Mouse (Mus musculus): ENCODE data around the gene Clec10a.

The Clec10a gene

DNA sequence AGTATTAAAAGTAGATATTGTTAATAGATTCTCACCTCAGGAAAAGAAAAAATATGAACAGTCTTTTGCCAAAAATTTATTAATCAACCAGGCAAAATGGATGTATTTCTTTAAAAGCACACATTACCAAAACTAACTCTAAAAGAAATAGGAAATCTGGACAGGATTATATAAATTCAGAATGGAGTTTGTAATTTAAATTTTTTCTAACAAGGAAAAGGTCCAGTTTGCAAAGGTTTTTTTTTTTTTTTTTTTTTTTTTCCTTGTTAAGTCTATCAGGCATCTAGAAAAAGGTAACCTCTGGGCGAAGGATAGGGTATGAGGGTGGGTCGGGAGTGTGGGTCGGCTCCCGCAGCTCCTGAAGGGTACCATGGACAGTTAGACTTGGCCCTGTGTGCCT, 24.5 kb downstream of the Clec10a start:
- no peak for DNase-seq (ENCODE audit: low read depth, low spot score)

DNA sequence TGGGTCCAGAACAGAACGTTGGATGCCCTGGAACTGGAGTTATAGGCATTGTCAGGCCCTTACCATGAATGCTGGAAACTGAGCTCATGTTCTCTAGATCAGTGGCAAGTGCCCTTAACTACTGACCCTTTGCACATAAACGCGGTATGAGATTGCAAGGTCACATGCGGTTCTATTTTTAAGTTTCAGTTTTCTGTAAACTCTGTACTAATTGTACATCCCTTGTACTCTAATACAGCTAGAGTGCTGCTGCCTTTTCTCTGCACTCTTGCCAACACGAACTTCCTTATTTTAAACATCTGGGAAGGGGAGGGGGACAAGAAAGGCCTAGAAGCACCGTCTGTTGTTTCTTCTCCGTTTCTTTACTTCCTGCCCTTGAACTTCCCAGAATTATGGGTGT, 29.1 kb downstream of the Clec10a start:
- DNase-seq (ENCODE audit: low read depth, low spot score), result no peak

DNA sequence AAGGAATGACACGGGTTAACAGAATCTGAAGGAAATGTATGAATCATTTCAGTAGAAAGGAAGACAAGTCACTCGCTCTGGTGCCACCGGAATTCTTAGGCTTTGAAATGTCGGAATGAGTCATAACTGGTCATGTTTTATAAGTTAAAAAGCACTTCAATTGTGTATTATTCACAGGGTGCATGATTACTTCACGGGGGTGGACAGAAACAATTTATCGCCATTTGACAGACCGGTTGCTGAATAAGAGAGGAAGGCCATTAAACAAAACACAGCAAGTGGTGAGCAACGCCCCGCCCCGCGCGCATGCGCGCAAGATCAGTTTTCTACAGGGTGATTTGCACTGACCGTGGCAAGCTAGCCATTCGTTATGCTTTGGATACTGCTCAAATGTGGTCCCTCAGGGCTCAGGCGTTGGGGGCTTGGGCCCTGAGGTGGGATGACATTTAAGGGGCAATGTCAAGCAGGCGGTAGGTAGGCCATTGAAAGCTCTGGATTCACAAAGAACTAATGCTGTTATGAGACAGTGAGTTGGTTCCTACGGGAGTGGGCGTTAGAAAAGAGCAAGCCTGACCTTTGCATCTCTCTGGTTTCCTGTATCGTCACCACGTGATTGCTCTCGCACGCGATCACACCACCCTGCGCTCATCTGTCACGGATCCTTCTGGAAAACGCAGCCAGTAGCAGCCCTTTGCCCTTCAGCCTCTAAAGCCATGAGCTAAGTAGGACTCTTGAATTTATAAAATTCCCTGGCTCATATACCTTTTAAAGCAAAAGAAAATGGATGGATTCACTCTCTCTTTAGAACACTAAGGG, 33.5 kb downstream of the Clec10a start:
- no peak for DNase-seq (ENCODE audit: low read depth, low spot score)

DNA sequence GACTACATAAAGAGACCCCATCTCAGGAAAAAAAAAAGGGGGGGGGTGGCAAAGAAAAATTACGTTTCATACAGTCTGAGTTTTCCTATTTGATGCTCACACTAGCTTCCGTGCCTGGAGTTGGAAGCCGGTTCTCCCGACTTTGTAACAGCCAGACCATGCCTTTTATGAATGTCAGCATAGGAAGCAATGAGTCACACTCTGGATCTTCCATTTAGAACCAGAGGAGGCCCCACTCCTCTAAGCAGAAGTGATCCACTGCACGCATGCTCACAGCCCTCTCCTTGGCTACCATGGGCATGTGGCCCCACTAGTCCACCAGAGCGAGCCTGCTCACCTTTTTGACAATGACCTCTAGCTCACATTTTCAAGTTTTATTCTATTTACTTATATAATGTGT, 35.2 kb downstream of the Clec10a start:
- no peak for DNase-seq (ENCODE audit: low read depth, low spot score)

DNA sequence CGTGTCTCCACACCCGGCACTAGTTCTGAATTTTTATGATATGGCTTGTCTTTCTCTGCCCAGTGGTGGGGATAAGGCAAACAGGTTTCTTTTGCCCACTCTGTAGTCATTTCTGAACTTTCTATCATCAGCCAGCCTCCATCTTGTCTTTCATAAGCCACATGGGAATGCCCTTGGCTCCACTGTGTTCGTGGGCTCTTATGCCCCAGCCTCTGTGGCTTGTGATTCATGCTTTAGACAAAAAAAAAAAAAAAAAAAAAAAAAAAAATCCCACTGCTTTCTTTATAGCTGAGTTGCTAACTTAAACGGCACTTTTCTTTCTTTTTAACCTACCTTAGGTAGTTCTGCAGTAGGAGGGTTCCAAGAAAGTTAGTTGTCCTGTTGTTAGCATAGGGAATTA, 36.2 kb downstream of the Clec10a start:
- DNase-seq (ENCODE audit: low read depth, low spot score), result no peak

DNA sequence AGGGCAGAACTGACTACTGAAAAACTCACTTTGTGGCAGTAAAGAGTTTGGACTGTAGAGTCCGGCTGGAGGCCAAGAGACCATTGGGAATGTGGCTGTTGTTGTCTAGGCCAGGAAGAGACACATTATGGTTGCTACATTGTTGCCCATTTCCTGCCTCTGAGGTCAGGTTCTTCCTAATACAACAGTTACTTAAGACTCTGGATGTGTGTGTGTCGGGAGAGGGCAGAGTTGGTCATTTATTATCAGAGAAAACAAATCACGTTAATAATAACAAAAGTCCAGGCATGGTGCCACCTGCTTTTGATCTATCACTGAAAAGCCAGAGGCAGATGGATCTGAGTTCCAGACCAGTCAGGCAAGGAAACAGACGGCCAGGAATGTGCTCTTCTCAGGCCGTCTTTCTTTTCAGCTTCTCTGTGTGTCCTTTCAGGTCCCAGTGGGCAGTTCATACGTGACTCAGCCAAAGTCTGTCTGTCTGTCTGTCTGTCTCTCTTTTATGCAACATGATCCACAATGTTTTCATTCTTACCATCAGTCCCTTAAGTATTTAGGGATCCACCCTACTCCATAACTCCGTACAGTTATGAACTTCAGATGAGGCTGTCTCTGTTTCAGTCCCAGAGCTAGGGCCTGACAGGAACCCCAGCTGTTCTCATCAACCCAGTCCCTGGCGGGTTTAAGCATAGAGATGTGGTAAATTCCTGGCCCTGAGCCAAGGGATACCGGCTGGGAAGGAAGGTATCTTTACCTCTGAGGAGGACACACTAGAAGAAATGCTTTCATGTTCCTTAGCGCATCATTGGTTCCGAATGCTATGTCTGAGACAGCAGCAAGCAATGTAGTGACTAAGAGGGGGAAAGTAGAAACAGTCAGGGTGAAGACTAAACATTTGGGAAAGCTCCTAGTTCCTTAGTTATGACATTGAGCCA, 37.6 kb downstream of the Clec10a start:
- peak; percentile 51 for DNase-seq (ENCODE audit: low read depth, low spot score)

DNA sequence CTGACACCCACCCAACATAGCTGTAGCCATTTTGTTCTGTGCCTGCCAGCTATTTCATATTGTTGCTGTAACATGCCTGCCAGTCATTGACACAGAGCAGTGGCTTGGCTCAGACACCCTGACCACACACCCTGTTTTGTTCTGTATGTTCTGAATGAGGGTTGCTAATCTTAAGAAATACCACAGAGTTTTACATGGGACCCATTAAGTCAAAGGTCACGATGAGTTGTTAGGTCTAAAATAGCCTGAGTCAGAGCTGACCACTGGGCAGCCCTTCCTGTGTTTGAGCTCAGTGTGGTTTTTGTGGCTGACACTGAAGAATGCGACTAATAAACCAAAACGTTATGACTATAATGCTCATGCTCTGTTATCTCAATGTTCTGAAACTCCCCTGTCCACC, 42.3 kb downstream of the Clec10a start:
- DNase-seq (ENCODE audit: low read depth, low spot score), result no peak

DNA sequence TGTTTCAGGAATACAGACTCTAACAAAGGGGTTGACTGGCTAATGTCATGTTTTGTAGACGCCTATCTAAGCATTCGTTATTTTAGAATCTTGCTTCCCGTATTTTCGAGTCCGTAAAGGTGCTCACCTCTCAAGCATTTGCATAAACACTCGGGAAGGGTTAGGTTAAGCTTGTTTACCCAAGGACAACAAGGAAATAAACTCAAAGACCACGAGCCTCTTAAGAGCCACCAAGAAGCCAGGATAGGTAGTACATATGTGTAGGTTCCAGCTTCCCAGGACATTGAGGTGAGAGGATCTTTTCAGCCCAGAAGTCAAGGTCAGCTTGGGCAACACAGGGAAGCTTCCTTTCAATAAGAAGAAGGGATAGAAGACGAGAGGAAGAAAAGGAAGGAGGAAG, 43.1 kb downstream of the Clec10a start:
- no peak for DNase-seq (ENCODE audit: low read depth, low spot score)

DNA sequence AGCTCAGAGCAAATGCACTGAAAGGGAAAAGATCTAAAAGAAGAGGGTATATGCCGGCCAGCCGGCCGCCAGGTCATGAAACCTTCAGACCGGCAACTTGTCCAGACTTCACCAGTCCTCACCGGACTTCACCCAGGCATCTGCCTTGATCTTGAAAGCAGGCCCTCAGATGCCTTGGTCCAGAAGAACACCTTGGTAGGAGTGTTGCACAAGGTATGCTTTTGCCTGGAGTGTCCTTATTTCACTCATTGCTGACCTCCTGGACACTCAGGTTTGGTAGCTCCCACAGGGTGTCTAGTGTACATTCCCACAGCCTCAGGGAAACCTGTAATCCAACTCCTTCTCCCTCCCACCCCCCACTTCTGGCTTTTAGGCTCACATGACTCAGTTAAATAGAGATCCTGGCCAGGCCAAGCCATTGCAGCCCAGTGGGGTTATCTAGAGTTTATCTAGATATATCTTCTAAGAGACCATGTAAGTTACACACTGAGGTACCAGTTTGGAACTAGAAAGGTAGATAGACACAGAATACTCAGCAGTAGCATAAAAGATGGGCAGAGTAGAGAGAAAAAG, 44.1 kb downstream of the Clec10a start:
- no peak for DNase-seq (ENCODE audit: low read depth, low spot score)

DNA sequence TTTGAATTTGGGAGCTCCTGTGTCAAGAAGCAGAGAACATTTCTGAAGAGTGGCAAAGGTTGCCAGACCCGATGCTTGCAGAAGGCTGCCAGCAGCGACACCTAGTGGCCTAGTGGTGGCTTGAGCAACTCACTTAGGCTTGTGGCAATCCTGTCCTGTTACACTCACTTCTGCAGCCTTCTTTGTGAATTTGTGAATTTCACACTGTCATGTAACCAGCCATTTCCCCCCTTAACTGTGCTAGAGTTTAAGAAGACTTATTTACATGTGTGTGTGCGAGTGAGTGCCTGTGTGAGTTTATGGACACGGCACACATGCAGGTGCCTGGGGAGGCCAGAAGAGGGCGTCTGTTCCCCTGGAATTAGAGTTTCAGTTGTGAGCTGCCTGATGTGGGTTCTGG, 45.7 kb downstream of the Clec10a start:
- DNase-seq (ENCODE audit: low read depth, low spot score), result peak; percentile 85

DNA sequence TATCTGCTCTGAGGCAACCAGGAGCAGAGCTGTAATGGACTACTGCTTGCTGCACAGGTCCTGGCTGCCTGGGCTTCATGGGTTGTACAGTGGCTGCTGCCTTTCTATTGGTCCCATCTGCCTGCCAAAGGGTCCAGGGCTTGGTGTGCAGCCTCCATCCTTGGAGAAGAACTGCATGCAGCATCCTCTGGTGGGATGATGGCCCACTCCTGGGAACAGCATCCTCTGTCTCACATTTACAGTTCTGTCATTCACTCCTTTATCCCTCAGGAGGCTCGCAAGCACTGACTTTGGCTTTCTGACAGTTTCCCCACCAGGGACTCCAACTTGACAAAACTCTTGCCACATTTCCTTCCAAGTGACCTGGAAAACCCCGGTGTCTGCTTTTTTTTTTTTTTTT, 50.8 kb downstream of the Clec10a start:
- DNase-seq (ENCODE audit: low read depth, low spot score), result no peak

DNA sequence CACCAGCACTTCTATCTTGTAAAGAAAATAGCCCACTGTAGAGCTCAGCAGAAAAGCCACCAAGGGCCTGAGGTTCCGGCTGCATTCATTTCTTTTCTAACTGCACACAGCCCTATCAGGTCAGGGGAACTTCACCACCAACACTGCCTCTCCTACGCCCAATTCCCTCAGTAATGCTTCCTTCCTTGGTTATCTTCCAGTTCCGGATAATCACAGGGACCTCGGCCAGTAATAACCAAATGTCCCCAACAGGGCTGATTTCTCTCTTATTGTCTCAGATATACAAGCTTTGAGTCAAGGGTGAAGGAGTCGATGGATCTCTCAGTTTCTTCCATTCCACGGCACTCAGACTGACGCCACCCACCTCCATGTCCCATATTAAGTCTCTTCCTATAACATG, 51.3 kb downstream of the Clec10a start:
- no peak for DNase-seq (ENCODE audit: low read depth, low spot score)

DNA sequence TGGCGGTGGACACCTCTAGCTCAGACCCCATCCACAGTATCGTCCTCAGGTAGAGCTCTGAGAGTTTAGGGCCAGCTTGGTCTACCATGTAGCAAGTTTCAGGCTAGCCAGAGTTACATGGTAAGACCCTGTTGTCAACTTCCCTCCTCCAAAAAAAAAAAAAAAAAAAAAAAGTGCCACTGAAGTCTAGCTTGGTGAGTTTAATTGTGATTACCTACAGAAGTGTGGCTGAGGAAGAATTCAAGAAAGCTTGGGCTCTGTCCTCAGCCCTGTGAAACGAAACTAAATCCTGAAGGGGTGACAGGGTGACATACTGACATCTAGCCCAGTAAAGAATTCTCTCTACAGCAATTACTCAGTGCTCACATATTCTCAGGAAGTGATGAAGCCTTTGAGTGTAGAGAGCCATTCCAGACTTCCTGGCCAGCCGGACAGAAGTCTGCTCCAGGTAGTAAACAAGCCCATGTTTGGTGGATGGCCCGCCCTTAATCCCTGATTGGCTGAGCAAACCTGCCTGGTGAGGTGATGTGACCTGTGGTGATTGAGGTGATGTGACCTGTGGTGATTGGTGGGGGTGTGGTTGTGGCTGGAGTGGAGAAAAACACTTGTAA, 52.9 kb downstream of the Clec10a start:
- DNase-seq (ENCODE audit: low read depth, low spot score), result no peak

DNA sequence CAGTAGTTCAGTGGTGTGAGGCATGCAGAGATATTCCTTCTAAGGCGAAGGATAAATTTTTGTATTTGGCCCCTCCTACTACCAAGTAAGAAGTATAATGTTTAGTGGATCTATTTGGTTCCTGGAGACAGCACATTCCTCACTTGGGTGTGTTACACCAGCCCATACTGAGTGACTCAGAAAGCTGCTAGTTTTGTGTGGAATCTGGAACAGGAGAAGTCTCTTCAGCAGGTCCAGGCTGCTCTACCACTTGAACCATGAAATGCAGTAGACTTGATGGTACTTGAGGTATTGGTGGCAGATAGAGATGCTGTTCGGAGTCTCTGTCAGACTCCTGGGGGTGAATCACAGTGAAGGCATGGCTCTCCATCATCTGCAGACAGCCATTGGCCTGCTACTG, 54.7 kb downstream of the Clec10a start:
- DNase-seq (ENCODE audit: low read depth, low spot score), result no peak

DNA sequence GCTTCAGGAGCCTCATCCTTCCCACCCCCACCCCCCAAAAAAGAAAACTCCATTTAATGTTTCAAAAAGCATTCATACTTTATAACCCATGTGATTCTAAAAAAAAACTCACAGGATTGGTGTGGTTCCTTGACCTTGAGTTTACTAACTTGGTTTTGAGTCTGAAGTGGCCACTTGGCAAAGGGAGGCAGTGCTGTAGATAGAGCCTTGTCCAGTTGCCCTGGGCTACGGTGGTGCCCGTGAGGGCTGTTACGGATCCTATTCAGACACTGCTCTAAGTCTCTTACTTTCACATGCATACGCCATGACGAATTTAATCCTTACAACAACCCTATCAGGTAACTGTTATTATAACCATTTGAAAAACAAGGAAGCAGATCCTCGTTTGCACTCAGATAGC, 56.0 kb downstream of the Clec10a start:
- no peak for DNase-seq (ENCODE audit: low read depth, low spot score)

DNA sequence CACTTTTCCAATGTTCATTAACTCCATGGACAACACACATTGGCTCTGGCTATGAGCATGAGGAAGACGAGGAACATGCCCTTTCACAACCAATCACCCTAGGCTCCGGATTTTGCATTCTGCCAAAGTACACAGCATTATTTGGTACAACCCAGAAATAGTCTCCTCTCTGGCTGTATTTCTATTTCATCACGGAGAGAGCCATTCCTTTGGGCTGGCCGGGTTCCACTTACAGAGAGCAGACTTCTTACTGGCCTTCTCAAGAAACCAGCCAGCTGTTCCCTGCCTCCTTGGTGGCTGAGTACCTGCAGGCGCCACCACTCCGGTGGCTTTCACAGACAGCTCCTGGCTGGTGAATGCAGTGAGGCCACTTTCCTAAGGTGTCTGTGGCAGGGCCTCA, 56.4 kb downstream of the Clec10a start, which contains the start of gene Slc16a11:
Slc16a11 (plus strand) TSS at position 330 of the 400 bp plus-strand sequence.
- no peak for DNase-seq (ENCODE audit: low read depth, low spot score)

DNA sequence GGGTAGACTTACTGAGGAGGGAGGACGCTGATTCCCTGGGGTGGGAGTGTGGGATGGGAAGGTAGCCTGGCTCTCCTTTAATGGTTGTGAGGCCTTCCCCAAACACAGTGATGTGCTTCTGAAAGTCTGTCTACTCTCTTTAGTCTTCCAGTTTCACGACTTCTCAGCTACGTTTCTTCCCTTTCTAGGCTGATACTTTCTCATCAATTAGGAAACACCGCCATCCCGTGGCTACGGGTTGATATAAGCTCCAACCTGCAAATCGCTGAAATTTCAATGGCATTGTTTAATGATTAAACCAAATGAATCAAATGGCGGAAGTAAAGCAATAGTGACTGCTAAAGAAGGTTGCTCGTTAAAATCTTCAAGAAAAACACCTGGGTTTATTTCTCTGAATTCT, 56.9 kb downstream of the Clec10a start:
- peak; percentile 57 for DNase-seq (ENCODE audit: low read depth, low spot score)

DNA sequence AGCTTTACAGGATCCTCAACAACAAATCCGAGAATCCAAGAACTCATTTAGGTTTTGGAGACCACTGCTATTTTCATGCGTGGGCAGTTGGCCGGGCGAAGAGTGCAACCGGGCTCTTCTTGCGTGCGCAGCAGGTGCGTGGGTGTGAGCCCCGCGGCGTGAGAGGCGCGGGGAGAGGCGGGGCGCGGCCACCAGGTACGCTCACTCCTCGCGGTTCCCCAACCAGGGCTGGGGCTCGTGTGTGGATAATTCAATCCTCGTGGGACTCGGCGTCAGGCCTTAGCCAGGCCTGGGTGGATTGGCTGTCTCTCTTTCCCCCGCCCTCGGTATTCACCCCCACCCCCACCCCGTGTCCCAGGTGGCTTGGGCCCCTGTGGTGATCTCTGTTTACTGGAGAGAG, 57.7 kb downstream of the Clec10a start:
- DNase-seq (ENCODE audit: low read depth, low spot score), result no peak

DNA sequence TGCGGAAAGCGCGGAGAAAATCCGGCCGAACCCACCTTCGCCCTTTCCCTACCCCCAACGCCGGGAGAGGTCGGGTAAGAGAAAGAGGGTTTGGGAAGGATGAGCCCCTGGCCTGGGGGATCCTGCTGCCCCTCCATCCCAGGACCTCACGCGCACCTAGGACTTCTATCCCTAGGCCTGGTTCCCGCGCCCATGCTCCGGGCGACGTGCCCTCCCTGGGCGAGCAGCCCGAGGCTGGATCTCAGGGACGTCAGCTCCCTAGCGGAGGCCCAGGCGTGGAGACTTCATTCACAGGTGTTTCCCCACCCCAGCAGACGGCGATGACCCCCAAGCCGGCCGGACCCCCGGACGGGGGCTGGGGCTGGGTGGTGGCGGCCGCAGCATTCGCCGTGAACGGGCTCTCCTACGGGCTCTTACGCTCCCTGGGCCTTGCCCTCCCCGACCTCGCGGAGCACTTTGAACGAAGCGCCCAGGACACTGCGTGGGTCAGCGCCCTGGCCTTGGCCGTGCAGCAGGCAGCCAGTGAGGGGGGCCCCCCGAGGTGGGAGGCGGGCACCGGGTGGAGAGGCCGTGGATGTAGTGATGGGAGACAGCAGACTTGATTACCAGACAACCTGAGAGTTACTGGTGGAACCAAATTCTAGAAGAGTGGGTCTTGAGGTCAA, 58.3 kb downstream of the Clec10a start:
- DNase-seq (ENCODE audit: low read depth, low spot score), result no peak

DNA sequence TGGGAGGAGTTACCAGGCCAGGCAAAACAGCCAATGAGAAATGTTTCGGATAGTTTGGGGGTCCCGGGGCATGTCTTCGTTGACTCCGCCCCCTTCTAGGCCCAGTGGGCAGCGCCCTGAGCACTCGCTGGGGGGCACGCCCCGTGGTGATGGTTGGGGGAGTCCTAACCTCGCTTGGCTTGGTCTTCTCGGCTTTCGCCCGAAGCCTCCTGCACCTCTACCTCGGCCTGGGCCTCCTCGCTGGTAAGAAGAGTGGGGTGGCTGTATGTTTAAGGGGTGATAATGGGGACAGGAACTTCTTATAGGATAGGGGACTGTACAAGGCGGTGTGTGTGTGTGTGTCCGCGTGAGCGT, 58.8 kb downstream of the Clec10a start:
- DNase-seq (ENCODE audit: low read depth, low spot score), result no peak

DNA sequence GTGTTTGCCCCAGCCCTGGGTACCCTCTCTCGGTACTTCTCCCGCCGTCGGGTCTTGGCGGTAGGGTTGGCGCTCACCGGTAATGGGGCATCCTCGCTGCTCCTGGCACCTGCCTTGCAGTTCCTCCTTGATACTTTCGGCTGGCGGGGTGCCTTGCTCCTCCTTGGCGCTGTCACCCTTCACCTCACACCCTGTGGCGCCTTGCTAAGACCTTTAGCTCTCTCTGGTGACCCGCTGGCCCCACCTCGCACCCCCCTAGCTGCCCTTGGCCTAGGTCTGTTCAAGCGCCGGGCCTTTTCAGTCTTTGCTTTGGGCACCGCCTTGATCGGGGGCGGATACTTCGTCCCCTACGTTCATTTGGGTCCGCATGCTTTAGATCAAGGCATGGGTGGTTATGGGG, 59.3 kb downstream of the Clec10a start:
- DNase-seq (ENCODE audit: low read depth, low spot score), result no peak

DNA sequence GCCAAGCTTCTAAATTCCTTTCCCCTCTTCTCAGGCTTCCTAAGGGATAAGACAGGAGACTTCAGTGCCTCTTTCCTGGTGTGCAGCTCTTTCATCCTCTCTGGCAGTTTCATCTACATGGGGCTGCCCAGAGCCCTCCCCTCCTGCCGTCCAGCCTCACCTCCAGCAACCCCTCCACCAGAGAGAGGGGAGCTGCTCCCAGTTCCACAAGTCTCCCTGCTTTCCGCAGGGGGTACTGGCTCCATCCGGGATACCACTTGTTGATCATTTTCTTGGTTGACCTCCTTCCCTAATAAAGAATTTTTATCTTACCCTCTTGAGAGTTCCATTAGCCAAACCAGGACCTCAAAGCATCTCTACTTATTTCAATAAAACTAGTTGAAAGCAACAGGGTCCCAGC, 60.1 kb downstream of the Clec10a start:
- no peak for DNase-seq (ENCODE audit: low read depth, low spot score)
